Mouse (Mus musculus): ENCODE results near the gene Rccd1. TPM values are rescaled to one million over a fixed set of nuclear protein-coding genes. Genes with fewer than 3 reads are reported as not detected.
"Not testable (repeated sequence)": the region's sequence is repeated elsewhere in the genome, so short reads cannot be mapped to it uniquely, and the experiment has no call there.

Gene Rccd1
- polyA plus RNA-seq, 1 experiment from 2014 or later: 7.0 TPM

DNA sequence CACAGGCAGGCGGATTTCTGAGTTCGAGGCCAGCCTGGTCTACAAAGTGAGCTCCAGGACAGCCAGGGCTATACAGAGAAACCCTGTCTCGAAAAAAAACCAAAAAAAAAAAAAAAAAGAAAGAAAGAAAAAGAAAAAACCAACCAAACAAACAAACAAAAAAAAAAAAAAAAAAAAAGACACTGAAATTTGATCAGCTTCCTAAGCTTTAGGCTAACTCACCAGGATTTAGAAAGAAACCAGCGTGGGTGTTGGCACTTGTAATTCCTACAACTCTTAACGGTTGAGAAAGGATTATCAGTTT is 514 bp upstream of the Rccd1 start:
- WGBS: 55% methylated on average over 5 of the region's 5 CpGs
- H3K36me3 ChIP-seq (ENCODE audit: control insufficient read depth, insufficient read depth, low read length): peaks cover 58% of the 10 kb centered on the region
- H3K4me3 ChIP-seq (ENCODE audit: low read depth, low read length): peak overlapping the region; percentile 52; the same call in 1 of the 2 replicates

DNA sequence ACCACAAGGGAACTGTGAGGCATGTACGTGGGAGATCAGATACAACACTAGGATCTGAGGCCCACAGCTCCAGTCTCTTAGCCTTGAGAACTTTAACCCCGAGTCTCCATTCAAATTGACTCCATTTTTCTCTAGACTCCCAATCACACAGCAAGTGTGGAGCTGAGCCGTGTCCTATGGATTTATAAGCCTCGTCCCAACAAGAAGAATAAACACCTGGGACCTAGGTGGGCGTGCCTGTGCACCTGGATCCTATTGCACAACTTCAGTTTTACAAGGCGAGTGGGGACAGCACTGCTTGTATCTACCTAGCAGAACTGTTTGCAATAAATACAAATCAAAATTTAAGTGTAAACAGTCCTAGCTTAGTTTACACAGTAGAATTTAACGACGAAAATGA is 918 bp downstream of the Rccd1 start:
- no peak overlapping the region for H3K27ac ChIP-seq (ENCODE audit: low read depth, low read length)
- H3K9ac ChIP-seq (ENCODE audit: low read length): peak overlapping the region; percentile 72
- peaks cover 55% of the 10 kb centered on the region for H3K36me3 ChIP-seq (ENCODE audit: control insufficient read depth, insufficient read depth, low read length)
- H3K9me3 ChIP-seq (replicated peaks; ENCODE audit: control insufficient read depth, low read length): no peaks in the 10 kb centered on the region
- H3K4me2 ChIP-seq (ENCODE audit: low read length): peak overlapping the region; percentile 83
- no peaks in the 10 kb centered on the region for H3K27me3 ChIP-seq (replicated peaks; ENCODE audit: control insufficient read depth, insufficient read depth, low read length)
- H3K4me1 ChIP-seq (ENCODE audit: control insufficient read depth, insufficient read depth, low read length): peaks cover 9% of the 10 kb centered on the region
- DNase-seq (ENCODE audit: low spot score) (no peak), ATAC-seq (no peak)
- H3K4me3 ChIP-seq (ENCODE audit: low read depth, low read length): peak overlapping the region; percentile 52
- 22% methylated on average over 8 of the region's 8 CpGs for WGBS

More for the DNA sequence above, 514 bp upstream of the Rccd1 start:
- H3K9me3 ChIP-seq (replicated peaks; ENCODE audit: control insufficient read depth, low read length); ATAC-seq; DNase-seq (ENCODE audit: low spot score); H3K27me3 ChIP-seq (replicated peaks; ENCODE audit: control insufficient read depth, insufficient read depth, low read length); H3K4me1 ChIP-seq (ENCODE audit: control insufficient read depth, insufficient read depth, low read length); H3K9ac ChIP-seq (ENCODE audit: low read length): not testable (repeated sequence)
- Histone ChIP-seq H3K27ac (ENCODE audit: low read depth, low read length) (0 out of 2 replicates have a peak overlapping the region, but pooled peaks have one; percentile 86), H3K4me2 (ENCODE audit: low read length) (peak overlapping the region; percentile 83)

DNA sequence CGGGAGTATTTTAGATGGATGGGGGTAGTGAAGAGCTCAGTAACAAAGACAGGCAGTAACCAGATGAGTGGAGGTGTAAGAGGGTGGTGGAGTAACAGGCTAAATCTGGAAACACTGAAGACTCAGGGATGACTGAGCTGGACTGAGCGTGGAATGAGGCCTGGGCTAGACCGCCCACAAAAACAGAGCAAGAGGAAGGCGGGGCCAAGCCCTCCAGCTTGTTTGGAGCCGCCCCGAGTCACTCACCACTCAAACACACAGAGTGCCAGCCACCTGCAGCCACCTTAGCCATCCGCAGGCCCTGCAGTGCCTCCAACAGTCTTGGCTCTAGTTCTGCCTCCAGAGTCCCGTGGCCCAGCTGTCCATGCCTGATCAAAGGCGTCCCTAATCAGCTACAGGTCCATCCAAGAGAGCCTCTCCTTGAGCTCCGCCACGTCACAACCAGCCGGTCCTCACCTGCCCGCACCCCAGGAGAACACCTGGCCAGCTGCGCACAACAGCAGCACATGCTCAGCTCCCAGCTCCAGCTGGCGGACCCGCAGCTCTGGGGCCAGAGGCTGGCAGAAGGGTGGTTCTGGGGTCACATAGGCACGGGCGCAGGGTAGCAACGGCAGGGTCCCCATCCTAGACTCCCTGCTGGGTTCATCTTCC is 4.3 kb downstream of the Rccd1 start:
- WGBS: 86% methylated on average over 19 of the region's 19 CpGs
- no peak overlapping the region for H3K27ac ChIP-seq (ENCODE audit: low read depth, low read length)
- no peaks in the 10 kb centered on the region for H3K9me3 ChIP-seq (replicated peaks; ENCODE audit: control insufficient read depth, low read length)
- peaks cover 9% of the 10 kb centered on the region for H3K4me1 ChIP-seq (ENCODE audit: control insufficient read depth, insufficient read depth, low read length)
- DNase-seq (ENCODE audit: low spot score) (no peak), ATAC-seq (no peak)
- no peaks in the 10 kb centered on the region for H3K27me3 ChIP-seq (replicated peaks; ENCODE audit: control insufficient read depth, insufficient read depth, low read length)
- H3K4me3 ChIP-seq (ENCODE audit: low read depth, low read length): no peak overlapping the region
- H3K36me3 ChIP-seq (ENCODE audit: control insufficient read depth, insufficient read depth, low read length): peaks cover 47% of the 10 kb centered on the region
- no peak overlapping the region for H3K4me2 ChIP-seq (ENCODE audit: low read length)
- no peak overlapping the region for H3K9ac ChIP-seq (ENCODE audit: low read length)

GRCm38 (mm10) chr7:80318670-80319069 is 5.6 kb downstream of the Rccd1 start:
- no peak for ATAC-seq
- Histone ChIP-seq H3K4me1 (ENCODE audit: control insufficient read depth, insufficient read depth, low read length) (peaks cover 9% of the 10 kb centered on the region), H3K9ac (ENCODE audit: low read length) (no peak overlapping the region), H3K4me2 (ENCODE audit: low read length) (no peak overlapping the region), H3K36me3 (ENCODE audit: control insufficient read depth, insufficient read depth, low read length) (peaks cover 59% of the 10 kb centered on the region), H3K27me3 (replicated peaks; ENCODE audit: control insufficient read depth, insufficient read depth, low read length) (no peaks in the 10 kb centered on the region), H3K27ac (ENCODE audit: low read depth, low read length) (no peak overlapping the region), H3K4me3 (ENCODE audit: low read depth, low read length) (no peak overlapping the region), H3K9me3 (replicated peaks; ENCODE audit: control insufficient read depth, low read length) (no peaks in the 10 kb centered on the region)
- DNase-seq (ENCODE audit: low spot score): no peak
- WGBS: 91% methylated on average over 4 of the region's 4 CpGs

DNA sequence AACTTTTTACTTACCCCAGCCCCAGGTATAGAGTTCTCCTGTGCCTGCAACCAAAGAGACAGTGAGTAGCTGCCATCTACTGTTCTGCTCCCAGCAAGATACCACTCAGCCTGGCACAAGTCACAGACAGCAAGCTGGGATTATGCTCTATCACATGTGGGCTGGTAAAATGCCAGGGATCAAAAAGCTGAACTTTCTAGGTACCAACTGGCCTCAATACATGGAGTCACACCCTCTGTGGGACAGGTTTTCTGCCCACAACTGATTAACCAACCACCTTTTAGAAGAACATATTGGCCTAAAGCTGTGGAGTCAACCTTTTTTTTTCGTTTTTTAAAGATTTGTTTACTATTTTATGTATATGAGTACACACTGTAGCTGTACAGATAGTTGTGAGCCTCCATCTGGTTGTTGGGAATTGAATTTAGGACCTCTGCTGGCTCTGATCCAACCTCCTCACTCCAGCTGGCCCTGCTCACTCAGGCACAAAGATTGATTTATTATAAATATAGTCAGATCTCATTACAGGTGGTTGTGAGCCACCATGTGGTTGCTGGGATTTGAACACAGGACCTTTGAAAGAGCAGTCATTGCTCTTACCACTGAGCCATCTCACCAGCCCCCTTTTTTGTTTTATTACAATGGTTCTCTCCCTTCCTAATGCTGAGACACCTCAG is 6.7 kb downstream of the Rccd1 start:
- 0 out of 2 replicates have a peak, but pooled peaks have one; percentile 37 for ATAC-seq
- Histone ChIP-seq H3K9ac (ENCODE audit: low read length) (no peak overlapping the region), H3K27ac (ENCODE audit: low read depth, low read length) (no peak overlapping the region), H3K4me2 (ENCODE audit: low read length) (no peak overlapping the region), H3K4me1 (ENCODE audit: control insufficient read depth, insufficient read depth, low read length) (no peaks in the 10 kb centered on the region), H3K36me3 (ENCODE audit: control insufficient read depth, insufficient read depth, low read length) (peaks cover 70% of the 10 kb centered on the region), H3K4me3 (ENCODE audit: low read depth, low read length) (no peak overlapping the region), H3K9me3 (replicated peaks; ENCODE audit: control insufficient read depth, low read length) (no peaks in the 10 kb centered on the region), H3K27me3 (replicated peaks; ENCODE audit: control insufficient read depth, insufficient read depth, low read length) (no peaks in the 10 kb centered on the region)
- DNase-seq (ENCODE audit: low spot score): no peak
- WGBS: 59% methylated on average over 1 of the region's 1 CpGs

GRCm38 (mm10) chr7:80315733-80316132 is 8.5 kb downstream of the Rccd1 start:
- no peaks in the 10 kb centered on the region for H3K9me3 ChIP-seq (replicated peaks; ENCODE audit: control insufficient read depth, low read length)
- no peak overlapping the region for H3K9ac ChIP-seq (ENCODE audit: low read length)
- WGBS: 84% methylated on average over 2 of the region's 2 CpGs
- no peaks in the 10 kb centered on the region for H3K4me1 ChIP-seq (ENCODE audit: control insufficient read depth, insufficient read depth, low read length)
- no peak for ATAC-seq
- no peak overlapping the region for H3K4me3 ChIP-seq (ENCODE audit: low read depth, low read length)
- no peaks in the 10 kb centered on the region for H3K27me3 ChIP-seq (replicated peaks; ENCODE audit: control insufficient read depth, insufficient read depth, low read length)
- H3K27ac ChIP-seq (ENCODE audit: low read depth, low read length): no peak overlapping the region
- no peak overlapping the region for H3K4me2 ChIP-seq (ENCODE audit: low read length)
- peaks cover 84% of the 10 kb centered on the region for H3K36me3 ChIP-seq (ENCODE audit: control insufficient read depth, insufficient read depth, low read length)
- DNase-seq (ENCODE audit: low spot score): no peak

DNA sequence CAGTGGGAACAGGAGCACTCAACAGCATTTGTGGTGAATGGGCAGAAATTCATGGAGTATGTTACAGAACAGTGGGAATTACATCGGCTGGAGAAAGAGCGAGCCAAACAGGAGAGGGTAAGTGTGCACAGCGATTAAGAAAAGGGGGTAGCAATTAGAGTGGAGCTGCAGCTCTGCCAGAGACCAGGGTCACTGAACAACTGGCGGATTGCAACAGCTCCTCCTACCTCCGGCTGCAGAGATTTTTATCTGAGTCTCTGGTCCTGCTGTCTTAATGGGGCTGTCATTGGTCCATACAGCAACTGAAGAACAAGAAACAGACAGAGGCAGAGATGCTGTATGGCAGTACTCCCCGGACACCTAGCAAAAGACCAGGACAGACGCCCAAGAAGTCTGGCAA is 13.5 kb downstream of the Rccd1 start:
- Histone ChIP-seq H3K9me3 (replicated peaks; ENCODE audit: control insufficient read depth, low read length) (no peaks in the 10 kb centered on the region), H3K4me3 (ENCODE audit: low read depth, low read length) (no peak overlapping the region), H3K27me3 (replicated peaks; ENCODE audit: control insufficient read depth, insufficient read depth, low read length) (no peaks in the 10 kb centered on the region), H3K4me1 (ENCODE audit: control insufficient read depth, insufficient read depth, low read length) (no peaks in the 10 kb centered on the region), H3K27ac (ENCODE audit: low read depth, low read length) (no peak overlapping the region), H3K36me3 (ENCODE audit: control insufficient read depth, insufficient read depth, low read length) (peaks cover 86% of the 10 kb centered on the region), H3K9ac (ENCODE audit: low read length) (no peak overlapping the region), H3K4me2 (ENCODE audit: low read length) (no peak overlapping the region)
- DNase-seq (ENCODE audit: low spot score) (no peak), ATAC-seq (no peak)
- 75% methylated on average over 7 of the region's 7 CpGs for whole genome bisulfite sequencing

DNA sequence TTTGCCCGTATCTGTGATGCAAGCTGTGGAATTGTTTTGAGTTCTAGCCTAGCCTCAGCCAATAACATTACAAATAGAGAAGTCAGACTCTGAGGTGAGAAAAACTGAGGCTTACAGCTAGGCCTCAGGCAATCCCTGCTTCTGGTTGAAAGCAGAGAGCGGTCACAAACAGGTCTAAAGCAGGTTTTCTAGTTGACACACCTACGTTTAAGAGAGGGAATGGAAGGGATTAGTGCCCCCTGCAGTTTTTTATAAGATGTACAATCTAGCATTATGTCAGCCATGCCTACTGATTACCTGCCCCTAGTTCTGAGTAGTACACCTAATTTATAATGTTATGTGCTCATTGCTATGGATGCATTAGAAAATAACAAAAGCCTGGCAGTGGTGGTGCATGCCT is 16.5 kb downstream of the Rccd1 start:
- H3K9me3 ChIP-seq (replicated peaks; ENCODE audit: control insufficient read depth, low read length): no peaks in the 10 kb centered on the region
- no peaks in the 10 kb centered on the region for H3K4me1 ChIP-seq (ENCODE audit: control insufficient read depth, insufficient read depth, low read length)
- H3K27me3 ChIP-seq (replicated peaks; ENCODE audit: control insufficient read depth, insufficient read depth, low read length): no peaks in the 10 kb centered on the region
- ATAC-seq (no peak), DNase-seq (ENCODE audit: low spot score) (no peak)
- peaks cover 82% of the 10 kb centered on the region for H3K36me3 ChIP-seq (ENCODE audit: control insufficient read depth, insufficient read depth, low read length)
- H3K9ac ChIP-seq (ENCODE audit: low read length): no peak overlapping the region
- H3K27ac ChIP-seq (ENCODE audit: low read depth, low read length): no peak overlapping the region
- no peak overlapping the region for H3K4me2 ChIP-seq (ENCODE audit: low read length)
- H3K4me3 ChIP-seq (ENCODE audit: low read depth, low read length): no peak overlapping the region
- 73% methylated on average over 3 of the region's 3 CpGs for whole genome bisulfite sequencing

DNA sequence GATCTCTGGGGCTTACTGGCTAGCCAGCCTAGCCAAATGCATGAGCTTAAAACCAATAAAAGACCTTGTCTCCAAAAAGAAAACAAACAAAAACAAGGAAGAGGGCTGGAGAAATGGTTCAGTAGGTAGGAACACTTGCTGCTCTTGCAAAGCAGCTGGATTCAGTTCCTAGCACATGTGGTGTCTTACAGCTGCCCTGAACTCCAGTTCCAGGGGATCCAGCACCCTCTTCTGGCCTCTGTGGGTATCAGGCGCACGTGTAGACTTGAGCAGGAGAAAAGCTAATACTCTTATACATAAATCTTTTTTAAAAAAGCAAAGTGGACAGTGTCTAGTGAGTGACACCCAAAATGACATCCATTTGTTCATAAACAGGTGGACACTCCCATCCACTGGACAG is 22.7 kb downstream of the Rccd1 start:
- ATAC-seq: no peak

More for the DNA sequence above, 22.7 kb downstream of the Rccd1 start:
- Histone ChIP-seq H3K4me2 (ENCODE audit: low read length) (no peak overlapping the region), H3K27me3 (replicated peaks; ENCODE audit: control insufficient read depth, insufficient read depth, low read length) (no peaks in the 10 kb centered on the region), H3K9ac (ENCODE audit: low read length) (no peak overlapping the region), H3K27ac (ENCODE audit: low read depth, low read length) (no peak overlapping the region), H3K4me1 (ENCODE audit: control insufficient read depth, insufficient read depth, low read length) (0 out of 2 replicates have a peak, but pooled peaks cover 5% of the 10 kb centered on the region), H3K9me3 (replicated peaks; ENCODE audit: control insufficient read depth, low read length) (no peaks in the 10 kb centered on the region), H3K36me3 (ENCODE audit: control insufficient read depth, insufficient read depth, low read length) (peaks cover 53% of the 10 kb centered on the region), H3K4me3 (ENCODE audit: low read depth, low read length) (no peak overlapping the region)
- no peak for DNase-seq (ENCODE audit: low spot score)
- 95% methylated on average over 2 of the region's 2 CpGs for WGBS

Data from forebrain, embryonic 14.5 days (tissue).